ENCODE assay signal across 24 mouse cellular contexts in genomic region chr10:110290016-110290623, GRCm38 (mm10).
A peak's percentile ranks its signal among the peaks of the same experiment; 100 is the strongest.
DNase-seq lines count a peak whose midpoint lies in the region; ATAC-seq and TF ChIP-seq lines count a peak whose summit lies in the region.
"Had no signal": no experiment of that assay in that cellular context is flagged by ENCODE, and none has a peak within 500 bp of the region (broad histone marks: within the 10 kb centered on the region; RNA-seq: fewer than 3 reads in every experiment).

No protein-coding gene starts in this region.

- no peak for ATAC-seq in hindbrain, embryonic 13.5 days (ENCODE audit: low FRiP score)
- ATAC-seq in hindbrain, postnatal 0 days = no peak
- ATAC-seq in forebrain, embryonic 13.5 days = peak; percentile 80
- ATAC-seq in forebrain, embryonic 16.5 days = peak; percentile 80
- ATAC-seq: hindbrain, embryonic 16.5 days; inflammation-experienced regulatory T-cells, adult 6 months; intestine, embryonic 16.5 days had no signal

- no peak for TF ChIP-seq POLR2A in brain, embryonic 14.5 days (IDR thresholded peaks at IDR 0.05; ENCODE audit: borderline replicate concordance, extremely low read depth, insufficient read depth, insufficient read length, poor library complexity, severe bottlenecking)

- 79% methylated on average over 10 of the region's 10 CpGs for WGBS in hindbrain, embryonic 13.5 days
- 78% methylated on average over 10 of the region's 10 CpGs for WGBS in hindbrain, postnatal 0 days
- WGBS in forebrain, embryonic 13.5 days = 64% methylated on average over 10 of the region's 10 CpGs
- whole genome bisulfite sequencing in forebrain, embryonic 16.5 days = 46% methylated on average over 10 of the region's 10 CpGs

- no peaks in the 10 kb centered on the region for H3K36me3 ChIP-seq in hindbrain, embryonic 13.5 days
- H3K36me3 ChIP-seq in hindbrain, postnatal 0 days (ENCODE audit: insufficient read depth, low read length) = no peaks in the 10 kb centered on the region
- H3K36me3 ChIP-seq in forebrain, embryonic 13.5 days (ENCODE audit: poor library complexity, severe bottlenecking) = no peaks in the 10 kb centered on the region
- H3K36me3 ChIP-seq in forebrain, embryonic 16.5 days (ENCODE audit: control insufficient read depth, insufficient read depth) = no peaks in the 10 kb centered on the region
- H3K36me3 ChIP-seq: embryonic facial prominence, embryonic 12.5 days; embryonic facial prominence, embryonic 15.5 days; hindbrain, embryonic 12.5 days had no signal

- H3K4me1 ChIP-seq in hindbrain, embryonic 13.5 days (replicated peaks) = no peaks in the 10 kb centered on the region
- no peaks in the 10 kb centered on the region for H3K4me1 ChIP-seq in hindbrain, postnatal 0 days (ENCODE audit: insufficient read depth, low read length)
- H3K4me1 ChIP-seq in forebrain, embryonic 13.5 days = peaks cover 5% of the 10 kb centered on the region; the same call in 1 of the 2 replicates
- peaks cover 6% of the 10 kb centered on the region; the same call in 1 of the 2 replicates for H3K4me1 ChIP-seq in forebrain, embryonic 16.5 days (replicated peaks; ENCODE audit: control insufficient read depth, insufficient read depth, low read length)
- H3K4me1 ChIP-seq: embryonic facial prominence, embryonic 12.5 days; embryonic facial prominence, embryonic 15.5 days; hindbrain, embryonic 12.5 days had no signal

- no peak for DNase-seq in hindbrain, postnatal 0 days (ENCODE audit: low spot score)
- DNase-seq in brain, embryonic 14.5 days (ENCODE audit: low read depth) = peak; percentile 72
- no peak for DNase-seq in testis, postnatal 10 days (ENCODE audit: low spot score)
- no peak for DNase-seq in lung, adult 18-20 months
- DNase-seq in heart, adult 11 months = no peak
- DNase-seq: adrenal gland, adult 2 months; adrenal gland, postnatal 25 days; B cell, adult 2 months; cerebellum, adult 18-20 months; cerebellum, adult 9-11 months; cerebellum, postnatal 25 days; gastrocnemius, postnatal 10 days; gastrocnemius, postnatal 36 days; kidney, adult 18-20 months had no signal

- H3K4me2 ChIP-seq in hindbrain, embryonic 13.5 days = no peak overlapping the region
- no peak overlapping the region for H3K4me2 ChIP-seq in hindbrain, postnatal 0 days (ENCODE audit: low read depth, low read length)
- H3K4me2 ChIP-seq in forebrain, embryonic 13.5 days = no peak overlapping the region
- no peak overlapping the region for H3K4me2 ChIP-seq in forebrain, embryonic 16.5 days (ENCODE audit: low read length)
- H3K4me2 ChIP-seq: embryonic facial prominence, embryonic 12.5 days; embryonic facial prominence, embryonic 15.5 days; heart, embryonic 11.5 days; hindbrain, embryonic 12.5 days had no signal

- no peak for TF ChIP-seq CTCF in hindbrain, postnatal 0 days (IDR thresholded peaks at IDR 0.05; ENCODE audit: low read depth)
- no peak for TF ChIP-seq CTCF in brain, embryonic 14.5 days (IDR thresholded peaks at IDR 0.05; ENCODE audit: borderline replicate concordance, extremely low read depth, insufficient read depth, insufficient read length)

- no peaks in the 10 kb centered on the region for H3K27me3 ChIP-seq in hindbrain, embryonic 13.5 days
- no peaks in the 10 kb centered on the region for H3K27me3 ChIP-seq in hindbrain, postnatal 0 days (ENCODE audit: insufficient read depth, low read length)
- H3K27me3 ChIP-seq in forebrain, embryonic 13.5 days = no peaks in the 10 kb centered on the region
- no peaks in the 10 kb centered on the region for H3K27me3 ChIP-seq in forebrain, embryonic 16.5 days (replicated peaks; ENCODE audit: control insufficient read depth, insufficient read depth, low read length)
- H3K27me3 ChIP-seq: embryonic facial prominence, embryonic 12.5 days; embryonic facial prominence, embryonic 15.5 days; hindbrain, embryonic 12.5 days had no signal

- no peak overlapping the region for H3K9ac ChIP-seq in hindbrain, embryonic 13.5 days
- H3K9ac ChIP-seq in hindbrain, postnatal 0 days (replicated peaks; ENCODE audit: low read length) = no peak overlapping the region
- no peak overlapping the region for H3K9ac ChIP-seq in forebrain, embryonic 13.5 days
- H3K9ac ChIP-seq in forebrain, embryonic 16.5 days (replicated peaks; ENCODE audit: low read depth, low read length) = no peak overlapping the region
- H3K9ac ChIP-seq: embryonic facial prominence, embryonic 12.5 days; embryonic facial prominence, embryonic 15.5 days; hindbrain, embryonic 12.5 days had no signal

- H3K9me3 ChIP-seq in hindbrain, embryonic 13.5 days = no peaks in the 10 kb centered on the region
- no peaks in the 10 kb centered on the region for H3K9me3 ChIP-seq in hindbrain, postnatal 0 days (ENCODE audit: low read length)
- H3K9me3 ChIP-seq in forebrain, embryonic 13.5 days (replicated peaks) = no peaks in the 10 kb centered on the region
- no peaks in the 10 kb centered on the region for H3K9me3 ChIP-seq in forebrain, embryonic 16.5 days (ENCODE audit: control insufficient read depth, low read length)
- H3K9me3 ChIP-seq: embryonic facial prominence, embryonic 12.5 days; embryonic facial prominence, embryonic 15.5 days; hindbrain, embryonic 12.5 days had no signal

- peak overlapping the region; percentile 30; the same call in 1 of the 2 replicates for H3K27ac ChIP-seq in hindbrain, embryonic 13.5 days
- H3K27ac ChIP-seq in hindbrain, postnatal 0 days = no peak overlapping the region
- H3K27ac ChIP-seq in forebrain, embryonic 13.5 days = peak overlapping the region; percentile 41; the same call in 1 of the 2 replicates
- H3K27ac ChIP-seq in forebrain, embryonic 16.5 days (ENCODE audit: low read length) = peak overlapping the region; percentile 49; the same call in 1 of the 2 replicates
- H3K27ac ChIP-seq: embryonic facial prominence, embryonic 12.5 days; embryonic facial prominence, embryonic 15.5 days; hindbrain, embryonic 12.5 days had no signal

- no peak overlapping the region for H3K4me3 ChIP-seq in hindbrain, embryonic 13.5 days
- H3K4me3 ChIP-seq in hindbrain, postnatal 0 days (ENCODE audit: low read length) = no peak overlapping the region
- H3K4me3 ChIP-seq in forebrain, embryonic 13.5 days = no peak overlapping the region
- H3K4me3 ChIP-seq in forebrain, embryonic 16.5 days (replicated peaks; ENCODE audit: low read length) = no peak overlapping the region
- H3K4me3 ChIP-seq: embryonic facial prominence, embryonic 12.5 days; embryonic facial prominence, embryonic 15.5 days; hindbrain, embryonic 12.5 days had no signal

Comparison
In these comparisons a context has a peak if more than half of its experiments do, and no peak if none do; other contexts are left out.
1. ATAC-seq: peak in forebrain, embryonic 13.5 days (single experiment) and forebrain, embryonic 16.5 days (single experiment); none in hindbrain, embryonic 13.5 days (single experiment) and hindbrain, postnatal 0 days (single experiment).